ENCODE assay signal across 26 mouse cellular contexts in genomic region chr1:83067205-83067604, GRCm38 (mm10). TPM values are rescaled to one million over a fixed set of nuclear protein-coding genes. Genes with fewer than 3 reads are reported as not detected.
DNase-seq lines count a peak whose midpoint lies in the region; ATAC-seq and TF ChIP-seq lines count a peak whose summit lies in the region.
"Had no signal": no experiment of that assay in that cellular context is flagged by ENCODE, and none has a peak within 500 bp of the region (broad histone marks: within the 10 kb centered on the region; RNA-seq: fewer than 3 reads in every experiment).

No protein-coding gene starts in this region.

- 88% methylated on average over 10 of the region's 10 CpGs for WGBS in heart, embryonic 10.5 days
- 90% methylated on average over 10 of the region's 10 CpGs for WGBS in hindbrain, embryonic 14.5 days

- no peak for ATAC-seq in hindbrain, embryonic 14.5 days (ENCODE audit: low FRiP score)
- ATAC-seq: forebrain, embryonic 15.5 days; intestine, embryonic 16.5 days had no signal

- no peaks in the 10 kb centered on the region for H3K27me3 ChIP-seq in heart, embryonic 10.5 days (ENCODE audit: insufficient read depth, poor library complexity, severe bottlenecking)
- H3K27me3 ChIP-seq in hindbrain, embryonic 14.5 days (ENCODE audit: control insufficient read depth, insufficient read depth, low read length): no peaks in the 10 kb centered on the region
- H3K27me3 ChIP-seq: forebrain, embryonic 15.5 days; heart, embryonic 15.5 days; hindbrain, embryonic 15.5 days had no signal

- H3K4me1 ChIP-seq in heart, embryonic 10.5 days: no peaks in the 10 kb centered on the region
- H3K4me1 ChIP-seq in hindbrain, embryonic 14.5 days (replicated peaks; ENCODE audit: control insufficient read depth, insufficient read depth, low read length): no peaks in the 10 kb centered on the region
- H3K4me1 ChIP-seq: embryonic facial prominence, embryonic 10.5 days; forebrain, embryonic 15.5 days; heart, embryonic 15.5 days; hindbrain, embryonic 10.5 days; hindbrain, embryonic 15.5 days had no signal

- no peak for TF ChIP-seq CTCF in brain, embryonic 14.5 days (IDR thresholded peaks at IDR 0.05; ENCODE audit: borderline replicate concordance, extremely low read depth, insufficient read depth, insufficient read length)

- no peaks in the 10 kb centered on the region for H3K9me3 ChIP-seq in heart, embryonic 10.5 days
- H3K9me3 ChIP-seq in hindbrain, embryonic 14.5 days (ENCODE audit: control insufficient read depth, low read length): no peaks in the 10 kb centered on the region
- H3K9me3 ChIP-seq: embryonic facial prominence, embryonic 10.5 days; forebrain, embryonic 15.5 days; heart, embryonic 15.5 days; hindbrain, embryonic 10.5 days; hindbrain, embryonic 15.5 days had no signal

- peak; percentile 10 to 13 for DNase-seq in cerebellum, postnatal 14 days
- no peak for DNase-seq in cerebellum, postnatal 4 days (ENCODE audit: low spot score in 2 of 2)
- peak; percentile 59 for DNase-seq in heart, embryonic 10.5 days (ENCODE audit: low spot score)
- no peak for DNase-seq in heart, postnatal 10 days
- DNase-seq in right cerebral cortex, adult 18-20 months: peak; percentile 10
- no peak for DNase-seq in right cerebral cortex, postnatal 36 days (ENCODE audit: low spot score in 2 of 2)
- peak; percentile 5 for DNase-seq in brain, embryonic 14.5 days (ENCODE audit: low read depth)
- DNase-seq in hindbrain, embryonic 14.5 days (ENCODE audit: low spot score): no peak
- DNase-seq: adrenal gland, postnatal 10 days; cerebellum, adult 2 months; cerebellum, postnatal 25 days; heart, adult 18-20 months had no signal

- H3K4me3 ChIP-seq in heart, embryonic 10.5 days: no peak overlapping the region
- no peak overlapping the region for H3K4me3 ChIP-seq in hindbrain, embryonic 14.5 days (replicated peaks; ENCODE audit: low read length)
- H3K4me3 ChIP-seq: embryonic facial prominence, embryonic 10.5 days; forebrain, embryonic 15.5 days; heart, embryonic 15.5 days; hindbrain, embryonic 10.5 days; hindbrain, embryonic 15.5 days had no signal

- H3K9ac ChIP-seq in hindbrain, embryonic 14.5 days: no peak overlapping the region
- H3K9ac ChIP-seq: forebrain, embryonic 15.5 days; heart, embryonic 15.5 days; hindbrain, embryonic 15.5 days had no signal

- intact Hi-C loops in heart, postnatal 10 days (cut with DNase I): no loop called here

- no peak overlapping the region for H3K27ac ChIP-seq in heart, embryonic 10.5 days
- no peak overlapping the region for H3K27ac ChIP-seq in hindbrain, embryonic 14.5 days
- H3K27ac ChIP-seq: embryonic facial prominence, embryonic 10.5 days; forebrain, embryonic 15.5 days; heart, embryonic 15.5 days; hindbrain, embryonic 10.5 days; hindbrain, embryonic 15.5 days had no signal

- no peak overlapping the region for H3K4me2 ChIP-seq in hindbrain, embryonic 14.5 days (replicated peaks)
- H3K4me2 ChIP-seq: forebrain, embryonic 15.5 days; heart, embryonic 11.5 days; heart, embryonic 15.5 days; hindbrain, embryonic 15.5 days had no signal

- no peak for TF ChIP-seq POLR2A in brain, embryonic 14.5 days (IDR thresholded peaks at IDR 0.05; ENCODE audit: borderline replicate concordance, extremely low read depth, insufficient read depth, insufficient read length, poor library complexity, severe bottlenecking)

- H3K36me3 ChIP-seq in heart, embryonic 10.5 days: no peaks in the 10 kb centered on the region
- H3K36me3 ChIP-seq in hindbrain, embryonic 14.5 days (replicated peaks; ENCODE audit: control insufficient read depth, insufficient read depth): no peaks in the 10 kb centered on the region
- H3K36me3 ChIP-seq: embryonic facial prominence, embryonic 10.5 days; forebrain, embryonic 15.5 days; heart, embryonic 15.5 days; hindbrain, embryonic 10.5 days; hindbrain, embryonic 15.5 days had no signal

RNA-seq across cellular contexts. Expression of gene Krtap28-13, which starts 6.5 kb away (rescaled TPM):
- 0.25 TPM in 1 of 2 replicates, not detected in the other for polyA plus RNA-seq in heart, embryonic 10.5 days (2016; fragmentation: Nextera tagmentation; extraction: Ambion mirVana)
- not detected for total RNA-seq in heart, postnatal 10 days (2021)
- polyA plus RNA-seq in brain, embryonic 14.5 days (2012; rRNA removed): not detected in 2 replicates
- polyA plus RNA-seq in hindbrain, embryonic 14.5 days (2014; fragmentation: Nextera tagmentation; extraction: Ambion mirVana): not detected in 2 replicates
- total RNA-seq: adrenal gland, postnatal 10 days; adrenal gland, postnatal 4 days; gastrocnemius, adult 8-10 months; gastrocnemius, postnatal 4 days; heart, adult 18-20 months; heart, postnatal 25 days; MEL had no signal
- polyA plus RNA-seq: C2C12; cerebellum, adult 2 months; embryonic facial prominence, embryonic 10.5 days; forebrain, embryonic 15.5 days; heart, embryonic 15.5 days; hindbrain, embryonic 10.5 days; hindbrain, embryonic 15.5 days; intestine, embryonic 16.5 days had no signal

RNA-seq across cellular contexts. Expression of gene A030005K14Rik, which starts 8.0 kb away (rescaled TPM):
- not detected in 2 replicates for polyA plus RNA-seq in heart, embryonic 10.5 days (2016; fragmentation: Nextera tagmentation; extraction: Ambion mirVana)
- not detected for total RNA-seq in heart, postnatal 10 days (2021)
- polyA plus RNA-seq in brain, embryonic 14.5 days (2012; rRNA removed): not detected in 2 replicates
- polyA plus RNA-seq in hindbrain, embryonic 14.5 days (2014; fragmentation: Nextera tagmentation; extraction: Ambion mirVana): not detected in 2 replicates
- total RNA-seq: adrenal gland, postnatal 10 days; adrenal gland, postnatal 4 days; gastrocnemius, adult 8-10 months; gastrocnemius, postnatal 4 days; heart, adult 18-20 months; heart, postnatal 25 days; MEL had no signal
- polyA plus RNA-seq: C2C12; cerebellum, adult 2 months; embryonic facial prominence, embryonic 10.5 days; embryonic facial prominence, embryonic 14.5 days; forebrain, embryonic 15.5 days; heart, embryonic 11.5 days; heart, embryonic 15.5 days; hindbrain, embryonic 10.5 days; hindbrain, embryonic 15.5 days; intestine, embryonic 16.5 days had no signal

RNA-seq across cellular contexts. Expression of gene Gm47969, which starts 22.5 kb away (rescaled TPM):
- polyA plus RNA-seq in heart, embryonic 10.5 days (2016; fragmentation: Nextera tagmentation; extraction: Ambion mirVana): not detected in 2 replicates
- total RNA-seq in heart, postnatal 10 days (2021): not detected
- polyA plus RNA-seq in brain, embryonic 14.5 days (2012; rRNA removed): not detected in 2 replicates
- not detected in 2 replicates for polyA plus RNA-seq in hindbrain, embryonic 14.5 days (2014; fragmentation: Nextera tagmentation; extraction: Ambion mirVana)
- total RNA-seq: adrenal gland, postnatal 10 days; adrenal gland, postnatal 4 days; gastrocnemius, adult 8-10 months; gastrocnemius, postnatal 4 days; heart, adult 18-20 months; heart, postnatal 25 days; MEL had no signal
- polyA plus RNA-seq: C2C12; cerebellum, adult 2 months; embryonic facial prominence, embryonic 10.5 days; embryonic facial prominence, embryonic 14.5 days; forebrain, embryonic 15.5 days; heart, embryonic 11.5 days; heart, embryonic 15.5 days; hindbrain, embryonic 10.5 days; hindbrain, embryonic 15.5 days; intestine, embryonic 16.5 days had no signal

RNA-seq across cellular contexts. Expression of gene Krtap28-10, which starts 24.9 kb away (rescaled TPM):
- polyA plus RNA-seq in heart, embryonic 10.5 days (2016; fragmentation: Nextera tagmentation; extraction: Ambion mirVana): not detected in 2 replicates
- not detected for total RNA-seq in heart, postnatal 10 days (2021)
- polyA plus RNA-seq in brain, embryonic 14.5 days (2012; rRNA removed): not detected in 2 replicates
- not detected in 2 replicates for polyA plus RNA-seq in hindbrain, embryonic 14.5 days (2014; fragmentation: Nextera tagmentation; extraction: Ambion mirVana)
- total RNA-seq: adrenal gland, postnatal 10 days; adrenal gland, postnatal 4 days; gastrocnemius, adult 8-10 months; gastrocnemius, postnatal 4 days; heart, adult 18-20 months; heart, postnatal 25 days; MEL had no signal
- polyA plus RNA-seq: C2C12; cerebellum, adult 2 months; embryonic facial prominence, embryonic 10.5 days; forebrain, embryonic 15.5 days; heart, embryonic 11.5 days; heart, embryonic 15.5 days; hindbrain, embryonic 10.5 days; hindbrain, embryonic 15.5 days; intestine, embryonic 16.5 days had no signal

RNA-seq across cellular contexts. Expression of gene Slc19a3, which starts 29.0 kb away (rescaled TPM):
- polyA plus RNA-seq in heart, embryonic 10.5 days (2016; fragmentation: Nextera tagmentation; extraction: Ambion mirVana): 2.5 and 2.8 TPM in 2 replicates
- under 1 TPM; 0.62 to 0.72 TPM for total RNA-seq in heart, postnatal 10 days (2021)
- 1.00 and 1.1 TPM in 2 replicates for polyA plus RNA-seq in brain, embryonic 14.5 days (2012; rRNA removed)
- polyA plus RNA-seq in hindbrain, embryonic 14.5 days (2014; fragmentation: Nextera tagmentation; extraction: Ambion mirVana): 0.98 and 1.5 TPM in 2 replicates
- total RNA-seq: MEL had no signal
- polyA plus RNA-seq: C2C12 had no signal

Comparison
In these comparisons a context has a peak if more than half of its experiments do, and no peak if none do; other contexts are left out.
1. DNase-seq: peak in cerebellum, postnatal 14 days (2 of 2), heart, embryonic 10.5 days (single experiment), right cerebral cortex, adult 18-20 months (single experiment) and brain, embryonic 14.5 days (single experiment); none in cerebellum, postnatal 4 days (0 of 2), heart, postnatal 10 days (0 of 2), right cerebral cortex, postnatal 36 days (0 of 2) and hindbrain, embryonic 14.5 days (single experiment).